Mouse (Mus musculus): ENCODE results near the gene Zfp385c. TPM values are rescaled to one million over a fixed set of nuclear protein-coding genes. Genes with fewer than 3 reads are reported as not detected.
"Not testable (repeated sequence)": the region's sequence is repeated elsewhere in the genome, so short reads cannot be mapped to it uniquely, and the experiment has no call there.

The Zfp385c gene
- polyA plus RNA-seq, 1 experiment from 2014 or later, result 1.1 TPM

DNA sequence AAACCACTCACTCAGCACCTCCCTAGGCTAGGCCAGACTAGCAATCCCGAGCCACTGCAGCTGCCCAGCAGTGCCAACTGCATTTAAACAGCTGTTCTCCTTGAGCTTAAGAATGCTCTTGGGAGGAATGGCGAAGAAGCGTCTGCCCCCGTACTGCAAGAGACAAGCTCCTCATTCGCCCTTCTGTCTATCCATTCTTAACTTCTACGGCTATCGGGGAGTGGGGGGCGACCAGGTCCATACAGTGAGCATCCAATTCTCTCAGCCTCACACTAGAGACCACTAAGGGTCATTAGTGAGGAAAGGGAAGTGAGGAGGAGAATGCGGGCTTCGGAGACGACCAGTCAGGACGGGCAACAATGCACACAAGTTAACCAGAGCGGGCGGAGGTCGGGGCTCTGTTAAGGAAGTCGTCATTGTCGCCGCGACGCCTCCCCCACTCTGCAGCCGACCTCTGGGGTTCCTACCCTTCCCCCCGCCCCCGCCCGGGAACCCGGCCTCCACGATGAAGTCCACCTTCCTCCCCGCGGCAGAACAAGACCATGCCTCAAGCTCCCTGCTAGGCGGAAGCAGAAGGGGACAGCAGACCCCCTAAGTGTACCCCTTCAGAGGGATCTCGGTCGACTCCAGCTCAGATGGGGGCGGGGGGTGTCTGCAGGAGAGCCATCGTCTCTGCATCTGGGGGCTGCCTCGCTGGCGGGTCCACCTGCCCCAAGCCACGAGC lies 73.3 kb downstream of the Zfp385c start, which contains the start of gene Nkiras2:
TSS of gene Nkiras2 (plus strand) at position 484 of the 724 bp plus-strand sequence.
- H3K4me1 ChIP-seq, result peaks cover 27% of the 10 kb centered on the region
- peak within 1 kb of the TSS; percentile 95 for H3K27ac ChIP-seq
- H3K9ac ChIP-seq, result peak within 1 kb of the TSS; percentile 92
- H3K4me3 ChIP-seq, result peak within 1 kb of the TSS; percentile 95
- H3K36me3 ChIP-seq, result peaks cover 6% of the 10 kb centered on the region
- H3K27me3 ChIP-seq, result no peaks in the 10 kb centered on the region
- no peaks in the 10 kb centered on the region for H3K9me3 ChIP-seq
- ATAC-seq (ENCODE audit: low FRiP score, low read depth), result peak; percentile 52
- H3K4me2 ChIP-seq (replicated peaks), result peak within 1 kb of the TSS; percentile 86
- under 1% methylated on average over 36 of the region's 36 CpGs for WGBS

DNA sequence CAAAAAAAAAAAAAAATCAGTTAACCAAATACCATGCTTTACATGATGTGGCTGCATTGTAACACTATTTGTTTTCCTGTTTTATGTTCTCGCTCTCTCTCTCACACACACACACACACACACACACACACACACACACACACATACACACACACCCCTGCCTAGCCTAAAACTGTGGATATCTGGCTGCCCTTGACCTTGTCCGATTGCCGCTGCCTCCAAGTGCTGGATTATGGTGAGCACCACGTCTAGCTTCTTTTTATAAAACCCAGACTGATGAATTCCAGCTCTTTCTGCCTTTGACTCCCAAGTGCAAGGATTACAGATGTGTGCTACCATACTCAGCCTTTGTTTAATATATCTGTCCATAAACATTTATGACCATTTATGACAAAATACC lies 74.8 kb downstream of the Zfp385c start:
- Histone ChIP-seq H3K36me3 (peaks cover 7% of the 10 kb centered on the region), H3K4me1 (peaks cover 19% of the 10 kb centered on the region), H3K9me3 (no peaks in the 10 kb centered on the region), H3K4me2 (replicated peaks) (peak overlapping the region; percentile 86), H3K9ac (no peak overlapping the region), H3K4me3 (peak overlapping the region; percentile 95), H3K27me3 (no peaks in the 10 kb centered on the region), H3K27ac (no peak overlapping the region)
- WGBS, result 82% methylated on average over 4 of the region's 4 CpGs
- ATAC-seq (ENCODE audit: low FRiP score, low read depth), result no peak

DNA sequence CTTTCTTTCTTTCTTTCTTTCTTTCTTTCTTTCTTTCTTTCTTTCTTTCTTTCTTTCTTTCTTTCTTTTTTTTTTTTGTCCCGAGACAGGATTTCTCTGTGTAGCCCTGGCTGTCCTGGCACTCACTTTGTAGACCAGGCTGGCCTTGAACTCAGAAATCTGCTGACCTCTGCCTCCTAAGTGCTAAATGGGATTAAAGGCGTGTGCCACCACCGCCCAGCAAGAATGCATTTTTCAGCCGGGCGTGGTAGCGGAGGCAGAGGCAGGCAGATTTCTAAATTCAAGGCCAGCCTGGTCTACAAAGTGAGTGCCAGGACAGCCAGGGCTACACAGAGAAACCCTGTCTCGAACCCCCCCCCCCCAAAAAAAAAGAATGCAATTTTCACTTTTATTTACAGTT lies 75.4 kb downstream of the Zfp385c start:
- peaks cover 17% of the 10 kb centered on the region for H3K4me1 ChIP-seq
- not testable (repeated sequence) for ATAC-seq (ENCODE audit: low FRiP score, low read depth); H3K27me3 ChIP-seq; H3K4me3 ChIP-seq; H3K4me2 ChIP-seq (replicated peaks); H3K27ac ChIP-seq; H3K9ac ChIP-seq; H3K9me3 ChIP-seq
- WGBS, result 94% methylated on average over 7 of the region's 7 CpGs
- peaks cover 13% of the 10 kb centered on the region for H3K36me3 ChIP-seq

DNA sequence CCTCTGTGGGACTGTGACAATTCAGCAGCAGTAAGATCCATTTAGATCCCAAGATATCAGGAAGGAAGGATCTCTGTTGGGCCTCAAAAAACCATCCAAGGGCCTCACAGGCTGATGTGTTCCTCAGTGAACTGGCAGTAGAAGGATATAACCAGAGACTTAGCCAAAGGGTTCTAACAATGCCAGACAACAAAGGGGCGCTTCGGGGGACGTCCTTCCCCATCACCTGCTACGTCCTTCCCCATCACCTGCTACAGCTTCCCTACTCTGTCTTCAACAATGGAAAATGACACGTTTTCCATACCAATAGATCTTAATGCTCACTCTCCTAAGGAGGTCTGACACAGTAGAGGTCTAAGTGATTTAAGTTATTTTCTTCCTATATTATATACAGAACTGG lies 75.9 kb downstream of the Zfp385c start:
- Histone ChIP-seq H3K4me2 (replicated peaks) (no peak overlapping the region), H3K4me3 (no peak overlapping the region), H3K9ac (no peak overlapping the region), H3K27me3 (no peaks in the 10 kb centered on the region), H3K9me3 (no peaks in the 10 kb centered on the region), H3K27ac (no peak overlapping the region), H3K36me3 (peaks cover 16% of the 10 kb centered on the region), H3K4me1 (peaks cover 17% of the 10 kb centered on the region)
- 91% methylated on average over 5 of the region's 5 CpGs for WGBS
- no peak for ATAC-seq (ENCODE audit: low FRiP score, low read depth)

DNA sequence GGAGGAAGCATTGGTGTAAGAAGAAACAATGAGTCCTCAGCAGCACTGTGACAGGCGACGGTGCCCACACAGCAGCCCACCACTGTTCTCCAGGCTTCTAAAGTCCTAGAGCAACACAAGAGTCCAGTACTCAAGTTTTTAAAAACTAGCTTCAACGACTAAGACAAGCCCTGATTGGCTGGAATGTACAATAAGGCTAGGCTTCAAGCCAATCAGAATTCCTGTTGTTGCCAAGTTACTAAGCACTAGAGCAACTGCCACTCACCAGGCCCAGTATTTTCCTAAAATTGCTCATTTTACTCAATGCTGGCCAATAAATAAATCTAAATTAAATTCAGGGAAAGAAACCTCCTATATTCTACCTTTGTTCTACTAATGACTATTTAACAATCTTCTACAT lies 79.0 kb downstream of the Zfp385c start:
- Histone ChIP-seq H3K36me3 (peaks cover 22% of the 10 kb centered on the region), H3K4me2 (replicated peaks) (no peak overlapping the region), H3K27me3 (no peaks in the 10 kb centered on the region), H3K4me1 (peaks cover 13% of the 10 kb centered on the region), H3K4me3 (no peak overlapping the region), H3K9ac (no peak overlapping the region), H3K9me3 (no peaks in the 10 kb centered on the region), H3K27ac (no peak overlapping the region)
- WGBS, result 85% methylated on average over 3 of the region's 3 CpGs
- no peak for ATAC-seq (ENCODE audit: low FRiP score, low read depth)

DNA sequence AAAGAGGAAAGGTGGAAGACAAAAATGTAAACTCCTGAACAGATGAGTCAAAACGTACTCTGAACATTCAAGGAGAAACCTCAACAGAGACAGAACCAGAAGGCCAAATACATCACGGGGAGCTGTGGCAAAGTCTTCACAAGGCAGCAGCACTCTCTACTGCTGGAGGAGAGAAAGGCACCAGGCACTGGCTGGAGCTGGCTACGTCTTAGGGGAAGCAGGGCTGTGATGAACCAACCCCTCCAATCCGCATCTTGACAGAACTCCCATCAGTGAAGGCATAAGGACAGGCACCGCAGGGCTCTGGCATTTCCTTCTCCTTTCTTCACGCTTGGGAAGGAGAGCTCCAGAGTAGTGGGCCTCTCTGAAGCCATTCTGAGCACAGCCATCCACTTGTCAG lies 80.6 kb downstream of the Zfp385c start:
- 84% methylated on average over 6 of the region's 6 CpGs for WGBS
- Histone ChIP-seq H3K4me3 (no peak overlapping the region), H3K27ac (no peak overlapping the region), H3K9me3 (no peaks in the 10 kb centered on the region), H3K4me2 (replicated peaks) (no peak overlapping the region), H3K4me1 (peaks cover 4% of the 10 kb centered on the region; the same call in 1 of the 2 replicates), H3K9ac (no peak overlapping the region), H3K27me3 (no peaks in the 10 kb centered on the region), H3K36me3 (peaks cover 24% of the 10 kb centered on the region)
- ATAC-seq (ENCODE audit: low FRiP score, low read depth), result no peak

DNA sequence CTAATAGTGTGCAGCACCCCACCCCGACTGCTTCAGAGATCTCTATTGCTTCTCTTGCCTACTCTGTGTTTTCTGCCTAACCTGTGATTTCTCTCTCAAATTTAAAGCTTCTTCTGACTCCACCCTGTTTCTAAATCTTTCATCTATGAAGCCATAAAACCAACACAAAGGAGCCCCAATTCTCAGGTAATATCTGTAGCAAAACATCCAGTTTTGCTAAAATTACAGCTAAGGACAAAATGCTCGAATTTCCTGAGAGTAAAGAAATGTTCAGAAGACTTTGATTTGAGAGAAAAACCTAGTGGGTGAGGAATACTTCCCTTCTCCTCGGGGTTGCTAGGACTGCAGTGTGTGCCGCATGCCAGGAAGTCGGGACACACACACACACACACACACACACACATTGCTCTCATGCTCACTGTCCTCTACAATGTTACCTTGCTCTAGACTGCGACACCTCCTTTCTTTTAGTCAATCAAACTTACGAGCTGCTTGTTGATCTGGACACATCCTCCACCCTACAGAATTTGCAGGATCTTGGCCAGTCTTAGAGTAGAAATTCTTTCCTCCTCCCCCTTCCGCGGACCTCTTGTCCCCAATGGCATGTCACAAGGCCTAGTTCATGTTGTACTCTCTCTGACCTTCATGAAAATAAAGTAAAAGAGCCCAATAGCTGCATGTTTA lies 82.1 kb downstream of the Zfp385c start:
- no peak overlapping the region; the same call in 1 of the 2 replicates for H3K9ac ChIP-seq
- H3K27ac ChIP-seq, result no peak overlapping the region
- H3K36me3 ChIP-seq, result peaks cover 18% of the 10 kb centered on the region

DNA sequence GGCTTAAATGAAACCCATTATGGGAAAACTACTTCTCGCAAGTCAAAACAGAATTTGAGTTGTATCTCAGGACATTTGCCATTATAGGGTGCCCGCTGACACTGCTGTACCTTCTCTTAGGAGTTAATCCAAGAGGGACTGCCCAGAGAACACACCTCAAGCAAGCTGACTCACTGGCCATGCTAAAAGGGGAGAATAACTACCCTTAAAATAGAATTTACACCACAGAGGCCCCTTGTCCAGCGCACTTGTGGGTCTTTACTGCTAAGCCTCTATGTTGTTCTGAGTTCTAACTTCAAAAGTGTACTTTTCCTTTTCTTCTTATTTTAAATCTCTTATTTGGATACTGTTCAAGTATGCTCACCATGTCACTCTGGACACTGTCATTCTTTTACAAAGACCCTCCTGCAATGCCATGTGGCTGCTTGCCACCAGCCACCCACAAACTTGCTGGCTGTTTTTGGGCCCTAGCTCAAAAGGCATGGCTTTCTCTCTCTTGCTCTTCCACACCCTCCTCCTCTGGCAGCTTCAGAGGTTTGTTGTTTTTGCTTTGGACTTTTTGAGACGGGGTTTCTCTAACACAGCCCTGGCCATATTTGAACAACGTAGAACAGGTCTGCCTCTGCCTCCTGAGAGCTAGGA lies 82.8 kb downstream of the Zfp385c start:
- Histone ChIP-seq H3K4me3 (no peak overlapping the region), H3K9me3 (no peaks in the 10 kb centered on the region), H3K4me1 (peaks cover 5% of the 10 kb centered on the region), H3K4me2 (replicated peaks) (no peak overlapping the region), H3K36me3 (peaks cover 18% of the 10 kb centered on the region), H3K27ac (no peak overlapping the region), H3K27me3 (no peaks in the 10 kb centered on the region), H3K9ac (no peak overlapping the region)
- ATAC-seq (ENCODE audit: low FRiP score, low read depth), result no peak
- WGBS, result 84% methylated on average over 5 of the region's 5 CpGs

More for the DNA sequence above, 82.1 kb downstream of the Zfp385c start:
- Histone ChIP-seq H3K4me3 (no peak overlapping the region), H3K4me2 (replicated peaks) (no peak overlapping the region), H3K27me3 (no peaks in the 10 kb centered on the region), H3K9me3 (no peaks in the 10 kb centered on the region), H3K4me1 (peaks cover 4% of the 10 kb centered on the region; the same call in 1 of the 2 replicates)
- ATAC-seq (ENCODE audit: low FRiP score, low read depth), result no peak
- 77% methylated on average over 9 of the region's 9 CpGs for WGBS

DNA sequence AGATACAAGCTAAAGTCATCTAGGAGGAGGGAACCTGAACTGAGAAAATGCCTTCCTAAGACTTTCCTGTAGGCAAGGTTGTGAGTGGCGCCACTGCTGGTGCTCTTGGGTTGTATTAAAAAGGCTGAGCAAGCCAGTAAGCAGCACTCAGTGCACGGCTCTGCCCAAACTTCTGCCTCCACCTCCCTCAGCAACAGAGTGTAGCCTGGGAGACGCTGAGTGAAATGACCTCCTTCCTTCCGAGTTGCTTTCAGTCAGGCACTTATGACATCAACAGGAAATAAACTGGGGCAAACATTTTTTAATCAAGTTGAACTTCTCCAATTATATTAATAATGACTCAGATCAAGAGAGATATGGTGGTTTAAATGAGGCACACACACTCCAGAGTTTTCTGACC lies 83.5 kb downstream of the Zfp385c start:
- ATAC-seq (ENCODE audit: low FRiP score, low read depth), result no peak
- H3K36me3 ChIP-seq, result peaks cover 18% of the 10 kb centered on the region
- H3K27ac ChIP-seq, result no peak overlapping the region

DNA sequence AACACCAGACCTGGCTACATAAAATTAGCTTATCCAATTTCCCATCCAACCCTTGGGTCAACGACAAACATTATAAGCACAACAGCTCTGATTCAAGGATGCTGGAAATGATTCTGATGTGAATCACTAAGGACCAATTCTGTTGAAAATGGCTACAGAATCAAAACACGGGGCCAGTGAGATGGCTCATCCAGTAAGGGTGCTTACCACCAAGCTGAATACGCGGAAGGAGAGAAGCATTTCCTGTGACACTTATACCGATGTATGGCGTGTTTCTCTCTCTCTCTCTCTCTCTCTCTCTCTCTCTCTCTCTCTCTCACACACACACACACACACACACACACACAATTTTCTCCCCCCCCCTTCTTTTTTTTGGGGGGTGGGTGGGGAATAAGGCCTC lies 85.1 kb downstream of the Zfp385c start:
- 88% methylated on average over 6 of the region's 6 CpGs for WGBS

More for the DNA sequence above, 83.5 kb downstream of the Zfp385c start:
- Histone ChIP-seq H3K4me1 (peaks cover 10% of the 10 kb centered on the region), H3K9ac (no peak overlapping the region), H3K4me3 (no peak overlapping the region), H3K27me3 (no peaks in the 10 kb centered on the region), H3K4me2 (replicated peaks) (no peak overlapping the region), H3K9me3 (no peaks in the 10 kb centered on the region)
- WGBS, result 79% methylated on average over 4 of the region's 4 CpGs

DNA sequence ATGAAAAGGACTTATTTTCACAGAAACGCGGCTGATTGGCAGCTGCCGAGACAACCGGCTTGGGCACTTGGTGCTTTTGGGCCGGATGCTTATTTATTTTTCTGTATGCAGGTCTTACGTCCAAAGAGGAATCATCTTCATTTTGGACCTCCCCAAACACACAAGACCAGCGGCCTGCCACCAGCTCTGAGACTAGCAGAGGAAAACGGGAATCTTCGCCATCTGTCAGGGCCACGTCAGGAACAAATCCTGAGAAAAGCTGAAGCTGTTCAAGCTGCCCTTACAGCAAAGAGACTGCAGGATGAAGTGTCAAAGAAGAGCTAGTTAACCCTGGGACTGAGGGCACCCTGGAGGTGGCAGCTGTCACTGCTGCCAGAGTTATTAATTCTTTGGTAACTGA lies 86.8 kb downstream of the Zfp385c start:
- peaks cover 10% of the 10 kb centered on the region for H3K4me1 ChIP-seq
- no peak overlapping the region for H3K9ac ChIP-seq
- H3K9me3 ChIP-seq, result no peaks in the 10 kb centered on the region
- no peak overlapping the region for H3K4me2 ChIP-seq (replicated peaks)
- H3K27ac ChIP-seq, result no peak overlapping the region
- peaks cover 33% of the 10 kb centered on the region for H3K36me3 ChIP-seq
- no peak for ATAC-seq (ENCODE audit: low FRiP score, low read depth)
- H3K27me3 ChIP-seq, result no peaks in the 10 kb centered on the region
- H3K4me3 ChIP-seq, result no peak overlapping the region
- WGBS, result 93% methylated on average over 10 of the region's 10 CpGs

More for the DNA sequence above, 85.1 kb downstream of the Zfp385c start:
- H3K27ac ChIP-seq, result no peak overlapping the region
- no peak overlapping the region for H3K4me2 ChIP-seq (replicated peaks)
- H3K4me3 ChIP-seq, result no peak overlapping the region
- H3K9ac ChIP-seq, result no peak overlapping the region
- H3K4me1 ChIP-seq, result peaks cover 10% of the 10 kb centered on the region
- H3K36me3 ChIP-seq, result peaks cover 22% of the 10 kb centered on the region
- H3K27me3 ChIP-seq, result no peaks in the 10 kb centered on the region
- no peak for ATAC-seq (ENCODE audit: low FRiP score, low read depth)
- no peaks in the 10 kb centered on the region for H3K9me3 ChIP-seq

DNA sequence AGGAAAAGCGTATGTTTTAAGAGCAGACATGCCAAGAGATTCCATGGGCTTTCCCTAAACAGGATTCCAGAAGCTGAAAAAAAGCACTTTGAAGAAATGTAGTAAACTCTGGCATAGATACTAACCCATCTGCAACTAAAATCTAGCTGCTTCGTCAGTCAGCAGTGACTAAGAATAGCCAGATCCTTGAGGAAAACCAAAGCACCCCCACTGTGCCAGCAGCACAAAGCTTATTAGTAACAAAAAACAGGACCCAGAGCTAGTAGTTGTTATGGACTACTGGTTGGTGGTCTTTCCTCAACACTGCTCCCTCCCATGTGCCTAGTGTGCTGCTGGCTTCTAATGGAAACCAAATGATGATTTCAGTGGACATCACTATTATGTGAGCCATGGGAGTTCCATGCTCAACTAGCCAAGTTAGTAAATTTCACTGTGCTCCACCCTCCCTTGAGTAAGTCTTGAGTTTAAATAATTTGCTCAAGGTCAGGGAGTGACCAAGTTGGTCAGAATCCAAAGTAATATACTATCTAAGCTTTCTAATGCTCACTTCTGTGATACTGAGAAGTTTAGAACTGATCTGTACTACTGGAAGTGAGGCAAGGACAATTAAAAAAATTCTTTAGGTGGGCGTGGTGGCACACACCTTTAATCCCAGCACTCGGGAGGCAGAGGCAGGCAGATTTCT lies 87.8 kb downstream of the Zfp385c start:
- Histone ChIP-seq H3K9ac (no peak overlapping the region), H3K4me3 (no peak overlapping the region), H3K27me3 (no peaks in the 10 kb centered on the region), H3K36me3 (peaks cover 43% of the 10 kb centered on the region), H3K4me1 (peaks cover 6% of the 10 kb centered on the region), H3K4me2 (replicated peaks) (no peak overlapping the region), H3K9me3 (no peaks in the 10 kb centered on the region), H3K27ac (peak overlapping the region; percentile 44; the same call in 1 of the 2 replicates)
- 72% methylated on average over 4 of the region's 4 CpGs for WGBS
- ATAC-seq (ENCODE audit: low FRiP score, low read depth), result no peak
